Mouse (Mus musculus) heart, adult 18-20 months (tissue): ENCODE measurements at regions not wholly inside any gene's neighbourhood (a gene's known extent, or its start where the extent isn't known, plus 50 kb on each side); places are given as distances from the start of the nearest gene placed in this dataset.

ENCODE experiments used
- DNase-seq, 2 experiments: peaks; one replicate each; pipeline ENCODE4 v3.0.0; 2021 to 2022; ENCODE audit warnings: mixed read lengths in 1 of 2

DNA sequence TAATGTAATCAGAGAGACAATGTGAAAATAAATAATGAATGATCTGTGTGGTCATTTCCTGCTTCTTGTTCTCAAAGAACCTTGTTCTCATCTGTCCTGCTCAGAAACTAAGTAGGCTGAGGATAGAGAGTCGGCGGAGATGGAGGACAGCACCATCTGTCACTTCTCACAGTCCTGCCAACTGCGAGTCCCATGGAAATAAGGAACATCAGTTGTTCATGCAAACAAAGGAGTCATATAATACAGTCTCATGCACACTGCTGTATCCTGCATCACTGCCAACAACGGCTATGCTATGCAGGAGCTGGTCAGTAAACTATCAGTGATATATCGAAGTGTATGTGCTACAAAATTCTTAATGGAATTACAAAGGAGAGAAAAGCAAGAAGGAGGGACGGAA is 285.7 kb upstream of the Mctp2 start:
- no peak for DNase-seq

DNA sequence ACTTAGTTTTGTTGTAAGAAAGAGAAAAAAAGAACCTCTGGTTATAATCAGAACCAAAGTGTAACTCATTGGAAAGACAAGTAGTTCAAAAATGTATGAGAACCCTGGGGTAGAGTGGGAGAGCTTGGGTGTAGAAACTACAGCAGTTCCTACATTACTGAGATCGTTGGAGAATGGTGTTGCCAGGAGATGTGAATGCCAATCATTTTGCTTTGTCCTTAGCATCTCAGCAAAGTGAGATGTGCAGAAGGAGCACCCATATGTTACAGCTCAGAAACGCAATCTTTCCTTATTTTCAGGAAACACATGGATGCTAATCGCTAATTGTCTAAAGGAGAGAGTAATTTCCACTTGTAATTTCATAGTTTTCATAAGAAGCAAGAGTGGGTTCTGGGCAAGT is 286.2 kb upstream of the Mctp2 start:
- no peak for DNase-seq

DNA sequence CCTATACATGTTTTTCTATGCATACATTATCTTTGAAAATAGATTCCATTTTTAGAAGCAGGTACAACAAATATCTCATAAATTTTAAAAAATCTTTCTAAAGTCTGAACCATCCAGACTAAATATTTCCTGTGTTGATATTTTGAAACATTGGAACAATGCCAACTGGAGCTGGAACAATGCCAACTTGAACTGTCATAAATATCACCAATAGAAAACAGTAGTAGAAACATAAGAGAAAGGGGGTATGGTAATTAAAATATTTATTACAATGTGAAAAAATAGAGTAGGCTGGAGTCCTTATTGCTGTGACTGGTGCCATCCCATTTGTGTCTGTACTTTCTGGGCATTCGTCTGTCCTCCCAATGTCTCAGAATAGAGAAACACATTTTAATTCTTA is 286.9 kb upstream of the Mctp2 start:
- DNase-seq = no peak

DNA sequence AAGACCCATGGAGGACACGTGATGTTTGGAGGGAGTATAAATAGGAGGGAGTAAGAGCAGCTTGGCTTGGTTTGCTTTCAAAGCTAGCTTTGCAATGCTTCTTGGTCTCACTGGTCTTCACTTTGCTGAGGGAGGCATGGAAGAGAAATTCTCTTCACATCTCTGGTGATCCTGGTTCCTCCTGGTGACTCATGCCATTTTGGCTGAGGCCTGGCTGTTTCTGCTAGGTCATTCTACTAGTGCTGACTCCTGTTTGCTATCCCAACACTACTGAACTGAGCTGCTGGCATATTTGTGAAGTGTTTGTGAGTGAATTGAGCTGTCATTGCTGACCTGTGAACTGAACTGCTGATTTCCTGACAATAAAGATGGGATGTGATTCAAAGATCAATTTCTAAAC is 288.3 kb upstream of the Mctp2 start:
- DNase-seq = no peak

DNA sequence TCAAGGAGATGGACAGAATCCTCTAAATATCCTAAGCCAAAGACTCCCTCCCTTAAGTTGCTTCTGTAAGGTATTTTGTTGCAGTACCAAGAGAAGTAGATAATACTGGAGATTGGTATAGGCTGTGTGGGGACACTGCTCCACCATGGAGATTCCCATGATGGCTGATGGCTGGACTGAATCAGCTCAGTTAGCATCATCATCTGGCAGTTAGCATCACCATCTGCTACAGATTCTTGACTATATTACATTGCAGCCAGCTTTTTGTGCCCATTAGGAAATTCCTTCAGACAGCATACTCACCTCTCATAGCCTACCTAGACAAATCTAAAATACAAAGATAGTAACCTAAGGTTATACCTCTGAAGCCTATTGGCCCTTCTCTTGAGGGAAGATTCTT is 290.6 kb upstream of the Mctp2 start:
- DNase-seq = no peak

DNA sequence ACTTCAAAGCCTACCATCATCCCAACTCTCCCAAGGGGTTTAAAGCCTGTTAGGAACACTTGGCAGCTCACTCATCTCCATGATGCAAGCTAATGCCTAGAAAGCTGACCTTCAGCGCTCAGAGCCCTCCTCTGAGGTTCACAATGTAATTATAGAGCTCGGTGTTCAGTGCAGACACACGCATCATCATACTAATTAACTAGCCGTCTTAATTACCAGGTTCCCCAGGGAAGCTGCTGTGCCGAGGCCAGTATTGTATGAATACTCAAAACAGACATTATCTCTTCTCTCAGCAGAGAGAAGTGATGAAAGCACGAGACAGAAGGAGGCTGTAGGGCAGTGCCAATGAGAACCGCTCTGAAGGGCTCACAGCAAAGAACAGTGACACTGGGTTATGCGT is 295.5 kb upstream of the Mctp2 start:
- no peak for DNase-seq

DNA sequence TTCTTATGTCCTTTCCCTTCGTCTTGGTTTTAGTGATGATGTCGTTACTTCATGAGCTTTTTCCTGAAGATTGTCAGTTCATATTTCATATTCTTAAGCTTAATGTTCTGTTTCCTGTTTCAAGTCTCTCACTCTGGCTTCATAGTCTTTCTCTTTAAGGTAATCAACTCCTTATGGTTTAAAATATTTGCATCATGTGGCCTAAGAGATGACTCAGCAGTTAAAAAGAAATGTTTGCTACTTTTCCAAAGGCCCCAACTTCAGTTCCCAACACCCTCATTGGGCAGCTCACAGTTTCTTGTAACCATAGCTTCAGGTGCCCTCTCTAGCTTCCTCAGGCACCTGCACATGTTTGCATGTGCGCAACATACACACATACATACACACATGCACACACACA is 303.4 kb upstream of the Mctp2 start:
- DNase-seq = no peak

DNA sequence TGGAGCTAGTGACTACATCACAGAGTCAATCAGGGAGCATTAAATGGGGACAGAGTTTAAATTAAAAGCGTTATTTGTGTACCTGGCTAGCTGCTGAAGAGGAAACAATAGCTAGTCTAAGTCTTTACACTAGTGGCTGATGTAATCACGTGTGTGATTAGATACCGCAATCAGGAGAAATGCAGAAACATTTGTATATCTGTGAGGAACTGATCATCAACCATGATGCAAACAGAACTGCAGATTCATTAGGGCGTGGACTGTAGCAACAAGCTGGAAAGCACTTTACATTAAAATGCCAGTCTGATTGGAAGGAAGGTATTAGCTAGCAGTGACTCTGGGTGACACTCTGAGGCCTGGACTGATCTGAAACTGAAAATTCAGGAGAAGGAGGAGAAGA is 308.8 kb upstream of the Mctp2 start:
- DNase-seq = no peak

DNA sequence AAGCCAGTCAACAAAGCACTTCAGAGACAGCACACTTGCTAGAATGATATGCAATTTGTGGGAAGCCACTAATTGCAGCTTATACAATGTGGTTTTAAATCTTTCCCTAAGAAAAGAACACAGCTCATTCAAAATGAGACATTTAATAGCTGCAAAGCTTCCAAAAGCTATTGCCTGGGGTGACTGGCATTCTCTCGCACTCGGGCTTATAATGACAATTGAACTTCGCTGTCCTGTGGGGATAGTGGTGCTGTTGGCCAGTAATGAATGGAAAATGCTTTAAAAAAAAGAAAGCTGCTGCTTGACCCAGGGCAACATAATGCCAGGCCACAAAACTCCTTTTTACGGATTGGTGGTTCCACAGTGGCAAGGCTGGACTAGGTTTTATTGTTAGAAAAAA is 321.0 kb upstream of the Mctp2 start:
- DNase-seq = no peak

DNA sequence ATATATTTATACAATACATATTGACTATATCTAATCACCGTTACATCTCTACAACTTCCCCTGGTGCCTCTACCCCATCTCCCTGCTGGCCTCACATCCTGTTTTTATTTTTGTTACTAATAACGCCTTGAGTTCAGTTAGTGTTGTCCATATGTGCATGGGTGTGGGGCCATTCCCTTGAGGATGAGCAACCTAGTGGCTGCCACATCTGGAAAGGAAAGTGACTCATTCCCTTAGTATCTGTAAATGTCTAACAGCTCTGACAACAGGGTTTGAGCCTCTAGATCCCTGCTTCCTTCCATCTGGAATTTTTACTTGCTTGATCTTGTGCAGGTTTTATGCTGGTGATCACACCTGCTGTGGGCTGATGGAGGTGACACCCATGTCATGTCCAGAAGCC is 333.2 kb upstream of the Mctp2 start:
- DNase-seq = peak; percentile 14 to 33

DNA sequence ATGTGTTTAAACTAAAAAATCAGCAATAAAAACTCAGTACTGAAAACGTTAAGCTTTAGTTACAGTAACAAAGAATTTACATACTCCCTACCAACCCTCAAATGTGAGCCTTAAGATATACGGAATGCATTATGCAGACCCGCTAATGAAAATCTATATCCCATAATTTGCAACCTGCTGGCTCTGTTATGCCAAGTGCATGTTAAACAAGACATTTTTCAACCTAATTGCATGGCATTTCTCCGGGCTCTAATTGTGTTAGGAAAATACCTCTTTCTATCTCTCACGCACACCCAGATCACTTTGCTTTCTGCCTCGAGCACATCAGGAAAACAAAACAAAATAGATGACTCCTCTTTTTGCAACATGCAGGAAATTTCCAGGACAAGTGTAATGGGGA is 368.6 kb upstream of the Mctp2 start:
- no peak for DNase-seq

DNA sequence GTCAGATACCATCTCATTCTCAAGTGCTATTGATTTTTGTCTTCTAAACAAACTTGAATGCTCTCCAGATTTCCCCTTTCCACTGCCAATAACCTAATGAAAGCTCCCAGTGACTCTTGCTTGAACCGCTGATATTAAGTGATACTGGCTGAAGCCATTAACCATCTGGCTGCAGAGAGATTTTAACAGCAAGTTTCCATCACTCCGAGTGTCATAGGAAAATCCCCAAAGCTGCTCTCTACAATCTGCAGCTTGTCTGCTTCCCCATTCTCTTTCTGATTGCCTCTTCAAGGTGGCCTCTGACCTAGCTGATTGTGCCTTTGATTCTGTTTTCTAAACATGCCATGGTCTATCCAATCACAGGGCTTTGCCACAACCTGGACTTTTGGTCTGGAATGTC is 379.4 kb upstream of the Mctp2 start:
- DNase-seq = no peak

DNA sequence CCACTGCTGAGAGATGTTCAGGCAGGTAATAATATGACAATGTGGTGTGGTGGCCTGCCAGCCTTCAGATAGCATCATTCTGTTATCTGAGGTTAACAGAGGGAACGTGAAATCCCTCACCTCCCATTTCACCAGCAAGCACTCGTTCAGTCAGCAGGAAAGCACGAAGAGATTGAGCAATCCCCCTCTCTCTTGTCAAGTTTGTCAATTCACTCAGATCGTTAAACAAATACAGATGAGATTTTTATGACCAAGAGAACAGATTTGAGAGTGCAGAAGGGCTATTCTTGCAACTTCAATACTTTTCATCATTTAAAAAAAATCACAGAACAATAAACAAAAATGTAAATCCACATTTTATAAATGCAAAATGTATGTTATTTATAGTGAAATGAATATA is 380.9 kb upstream of the Mctp2 start:
- DNase-seq = no peak

DNA sequence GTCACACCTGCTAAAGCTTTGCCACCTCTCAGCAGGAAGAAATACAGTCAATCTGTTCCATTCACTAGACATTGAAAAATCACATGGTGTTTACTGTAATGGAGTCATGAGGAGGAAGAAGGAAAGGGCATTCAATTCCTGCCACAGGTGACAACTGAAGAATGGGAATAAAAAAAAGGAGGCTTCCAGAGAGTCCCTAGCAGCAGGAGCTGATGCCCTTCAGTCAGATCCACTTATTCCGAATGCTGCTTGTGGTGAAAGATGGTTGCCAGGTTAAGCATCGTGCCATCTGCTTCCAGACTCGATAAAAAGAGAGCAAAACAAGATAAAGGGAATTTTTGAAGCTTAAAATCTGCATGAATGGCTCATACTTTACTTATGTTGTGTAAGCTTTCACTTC is 385.0 kb upstream of the Mctp2 start:
- DNase-seq = no peak

DNA sequence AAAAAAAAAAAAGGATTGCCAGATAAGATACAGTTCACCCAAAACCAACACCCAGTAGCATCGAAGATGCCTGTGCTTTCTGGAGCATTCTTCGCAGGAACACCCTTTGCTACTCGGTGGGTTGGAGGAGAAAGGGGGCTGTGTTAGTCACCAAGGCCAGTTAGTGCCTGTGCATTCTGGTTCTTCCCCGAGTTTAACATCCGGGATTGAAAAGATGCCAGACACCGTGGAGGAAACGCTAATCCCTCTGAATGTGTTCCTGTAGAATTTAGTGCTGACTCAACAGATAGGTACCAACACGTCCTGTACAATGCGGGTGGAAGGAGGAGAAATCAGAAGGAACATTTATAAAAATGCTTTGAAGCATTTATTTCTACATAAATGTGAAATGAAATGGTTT is 385.5 kb upstream of the Mctp2 start:
- no peak for DNase-seq

DNA sequence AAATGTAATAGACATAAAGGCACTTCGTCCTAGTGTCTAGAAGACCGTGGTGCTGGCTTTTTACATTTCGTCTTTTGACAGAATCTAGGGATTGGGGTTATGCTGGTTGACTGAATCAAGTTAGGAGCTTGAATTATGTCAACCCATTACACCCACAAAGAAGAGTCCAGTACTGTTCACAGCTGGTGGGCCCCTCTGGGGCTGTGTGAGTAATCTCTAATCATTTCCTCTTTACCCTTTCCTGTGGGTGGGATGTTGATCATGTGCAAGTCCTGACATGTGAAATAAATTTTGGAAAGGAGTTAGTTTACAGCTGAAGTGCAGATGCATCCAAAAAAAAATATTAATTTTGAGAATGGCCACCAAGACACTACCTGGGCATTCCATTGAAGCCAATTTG is 390.3 kb upstream of the Mctp2 start:
- DNase-seq = peak; percentile 16 to 25

DNA sequence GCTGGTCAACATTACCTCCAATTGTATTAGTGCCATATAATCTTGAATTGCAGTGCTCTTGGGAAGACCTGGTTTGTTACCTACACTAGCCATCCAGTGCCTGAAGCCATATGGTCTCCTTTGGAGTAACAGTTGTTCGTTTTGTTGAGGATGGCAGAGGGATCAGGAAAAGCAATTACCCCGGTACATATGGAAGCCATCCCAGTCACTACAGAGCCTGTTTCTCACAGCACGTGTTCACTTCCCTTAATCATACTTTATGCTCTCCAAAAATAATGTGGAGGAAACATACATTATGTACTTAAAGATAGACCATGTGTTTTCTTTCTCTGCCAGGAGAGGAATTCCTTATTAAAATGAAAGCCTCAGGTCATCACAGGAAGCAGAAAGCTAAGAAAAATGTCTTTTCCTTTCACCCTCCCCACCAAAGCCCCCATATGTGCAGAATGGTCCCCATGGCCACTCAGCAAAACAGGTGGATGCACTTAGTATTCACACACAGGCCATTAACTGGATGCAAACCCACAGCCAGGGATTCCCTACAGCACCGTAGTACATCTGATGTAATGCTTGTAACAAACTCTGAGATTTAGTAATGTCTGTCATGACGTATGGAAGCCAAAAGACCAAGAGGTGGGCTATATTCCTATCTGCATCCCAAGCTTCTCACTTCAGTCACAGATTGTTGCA is 397.4 kb upstream of the Mctp2 start:
- no peak for DNase-seq

DNA sequence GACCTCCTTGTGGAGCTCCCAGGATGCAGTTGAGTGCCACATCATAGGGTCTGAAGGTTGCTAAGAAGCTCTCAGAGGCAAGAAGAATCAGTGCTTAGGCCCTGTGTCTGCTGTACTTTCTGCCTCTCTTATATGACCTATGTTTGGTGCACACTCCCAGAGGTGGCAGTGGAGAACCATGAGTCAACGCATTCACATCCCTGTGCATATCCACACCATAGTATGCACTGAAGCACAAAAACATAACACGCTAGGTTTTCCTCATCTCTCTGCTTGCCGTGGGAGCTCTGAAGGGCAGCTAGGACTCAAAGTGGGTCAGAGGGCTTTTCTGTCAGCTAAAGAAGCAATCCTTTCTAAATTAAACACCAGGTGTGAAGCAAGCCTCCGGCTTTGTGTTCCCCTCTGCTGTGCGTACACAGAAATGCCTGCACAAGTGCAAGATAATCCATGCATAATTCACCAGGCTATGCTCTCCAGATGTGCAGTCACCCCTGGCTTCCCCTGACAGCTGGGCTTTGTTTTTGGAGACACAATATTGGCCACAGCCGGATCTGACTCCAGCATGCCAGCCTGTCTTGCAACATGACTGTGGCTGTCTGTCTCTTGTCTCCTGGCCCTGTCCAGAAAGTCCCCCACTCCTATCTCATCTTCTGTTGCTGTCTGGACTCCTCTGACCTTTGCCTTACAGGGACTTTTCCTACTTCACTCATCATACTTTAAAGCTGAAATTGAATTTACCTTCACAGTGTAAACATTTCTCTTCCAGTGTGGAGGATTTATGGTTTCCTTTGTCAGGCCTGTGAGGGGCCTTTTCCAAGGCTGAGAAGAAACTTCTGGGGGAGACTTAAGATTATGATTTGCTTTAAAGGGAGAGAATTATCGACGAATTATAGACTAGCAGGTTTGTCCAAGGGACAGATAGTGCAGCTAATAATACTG is 405.1 kb upstream of the Mctp2 start:
- peak; percentile 27 to 41 for DNase-seq

DNA sequence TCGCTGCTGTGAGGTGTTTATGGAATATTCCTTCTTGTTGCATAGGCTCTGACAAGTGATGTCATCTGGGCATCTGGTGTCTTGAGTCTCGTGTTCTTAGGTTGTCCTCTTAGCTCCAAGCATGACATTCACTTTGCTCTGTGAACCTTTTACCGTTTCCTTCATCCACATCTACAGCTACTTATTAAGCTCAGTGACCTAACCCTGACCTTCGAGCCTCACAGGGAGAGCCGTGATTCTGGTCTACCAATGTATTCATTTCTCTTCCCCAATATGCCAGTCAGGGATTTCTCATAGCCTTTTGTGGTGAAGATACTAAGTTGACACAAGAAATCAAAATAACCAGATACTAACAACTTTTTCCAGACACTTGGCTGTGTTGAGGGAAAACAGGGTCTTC is 409.0 kb upstream of the Mctp2 start:
- no peak for DNase-seq

DNA sequence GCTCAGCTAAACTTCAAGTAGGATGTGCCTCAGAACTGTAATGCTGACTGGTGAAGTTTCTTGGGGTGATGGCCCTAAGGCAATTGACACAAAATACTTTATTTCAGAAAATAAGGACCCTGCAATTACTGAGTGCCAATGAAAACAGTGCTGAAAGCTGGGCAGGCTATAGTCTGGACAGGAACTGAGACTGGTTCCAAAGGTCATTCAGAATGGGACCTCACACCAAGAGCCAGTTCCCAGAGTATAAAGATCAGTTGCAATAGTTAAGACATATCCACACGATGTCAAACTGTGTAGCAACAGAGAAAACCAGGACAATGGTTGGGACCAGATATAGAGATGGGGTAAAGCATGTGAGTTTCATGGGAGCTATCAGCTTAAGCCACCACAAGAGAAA is 409.6 kb upstream of the Mctp2 start:
- DNase-seq = no peak

DNA sequence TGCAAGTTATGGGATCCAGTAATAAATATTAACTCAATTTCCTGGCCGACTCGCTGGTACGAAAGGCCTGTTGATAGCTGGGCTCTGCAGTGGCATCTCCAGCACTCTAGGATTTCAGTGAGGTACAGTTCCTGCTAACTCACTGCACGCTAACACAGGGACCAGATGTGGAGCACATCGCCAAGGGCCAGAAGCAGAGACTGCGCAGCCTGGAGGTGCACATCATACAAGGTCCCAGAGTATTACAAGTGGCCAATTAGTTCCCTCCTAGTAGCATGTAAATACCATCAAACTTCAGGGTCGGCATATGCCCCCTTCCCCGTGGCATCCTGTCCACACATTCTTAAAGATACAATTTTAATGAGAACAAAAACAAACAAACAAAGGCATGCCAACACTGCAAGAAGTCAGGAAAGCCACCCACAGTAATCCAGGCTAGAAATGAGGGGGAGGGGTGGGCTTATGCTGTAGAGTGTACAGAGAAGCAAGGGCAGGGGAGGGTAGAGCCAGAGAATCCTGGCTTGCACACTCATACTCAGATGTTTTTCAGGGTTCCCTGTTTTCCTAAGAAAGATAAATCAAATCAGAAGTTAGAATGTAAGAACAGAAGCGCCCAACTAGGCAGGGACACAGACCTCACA is 419.9 kb upstream of the Mctp2 start:
- no peak for DNase-seq

DNA sequence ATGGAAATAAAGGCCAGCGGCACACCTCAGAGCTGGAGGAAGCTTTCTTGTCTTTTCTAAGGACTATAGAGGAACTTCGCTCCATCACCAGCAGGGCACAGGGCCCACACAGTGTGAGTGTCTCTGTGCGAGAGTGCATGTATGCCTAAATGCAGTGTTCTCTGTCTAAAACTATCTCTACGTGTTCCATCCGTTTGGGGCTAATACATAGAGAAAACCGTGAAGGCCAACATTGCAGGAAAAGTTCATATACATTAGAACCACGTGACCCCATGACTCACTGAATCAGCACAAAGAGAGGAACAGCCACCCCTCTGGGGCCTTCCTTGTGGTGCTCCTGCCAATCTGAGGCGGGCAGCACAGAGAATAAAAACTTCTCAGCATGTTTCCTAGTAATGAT is 431.4 kb upstream of the Mctp2 start:
- DNase-seq = no peak

DNA sequence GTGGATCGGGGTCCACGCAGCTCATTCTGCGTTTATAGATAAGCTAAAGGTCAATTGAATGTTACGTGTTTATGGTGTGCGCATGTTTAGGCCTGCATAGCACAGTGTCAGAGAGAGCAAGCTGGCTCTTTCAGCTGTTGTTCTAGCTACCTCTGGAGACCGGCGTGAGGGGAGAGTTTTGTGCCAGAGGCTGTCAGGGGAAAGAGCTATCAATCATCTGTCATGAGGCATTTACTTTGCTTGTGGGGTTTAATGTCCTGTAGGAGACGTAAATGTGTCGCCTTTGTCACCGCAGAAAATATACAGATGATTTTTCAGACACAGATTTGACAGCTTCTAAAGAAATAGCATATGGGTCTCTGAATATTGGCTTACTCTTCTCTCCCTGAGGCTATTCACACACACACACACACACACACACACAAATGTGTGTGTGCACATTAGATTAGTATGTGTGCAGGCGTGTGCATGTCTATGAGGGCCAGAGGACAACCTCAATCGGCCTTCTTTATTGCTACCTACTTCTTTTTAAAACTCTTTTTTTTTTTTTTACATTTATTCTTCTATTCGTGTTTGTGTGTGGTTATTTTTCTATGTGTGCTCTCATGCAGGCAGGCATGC is 432.0 kb upstream of the Mctp2 start:
- no peak for DNase-seq
